In the genomic region with DNA sequence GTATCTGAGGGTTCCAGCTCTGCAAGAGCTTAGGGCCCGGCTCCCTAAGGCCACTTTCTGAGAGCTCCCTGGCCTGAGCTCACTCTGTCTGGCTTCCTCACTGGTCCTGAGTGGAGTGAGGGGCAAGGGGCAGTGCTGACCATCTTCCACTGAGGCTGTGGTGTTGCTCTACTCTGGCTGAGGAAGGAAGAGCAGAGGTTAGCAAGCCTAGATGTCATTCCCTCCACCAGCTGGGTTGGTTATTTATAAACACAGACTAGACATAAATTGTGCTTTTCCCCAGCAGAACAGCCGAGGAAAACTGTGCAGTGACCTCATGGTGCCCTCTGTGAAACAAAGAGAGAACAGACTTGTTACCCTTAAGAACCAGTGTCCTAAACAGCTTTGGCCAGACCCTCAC, we compare ENCODE assay signal across 15 mouse cellular contexts.
A peak's percentile ranks its signal among the peaks of the same experiment; 100 is the strongest.
DNase-seq lines count a peak whose midpoint lies in the region; ATAC-seq and TF ChIP-seq lines count a peak whose summit lies in the region.
"Had no signal": no experiment of that assay in that cellular context is flagged by ENCODE, and none has a peak within 500 bp of the region (broad histone marks: within the 10 kb centered on the region; RNA-seq: fewer than 3 reads in every experiment).

No protein-coding gene starts in this region.

- no peak for ATAC-seq in heart, embryonic 15.5 days (replicated peaks; ENCODE audit: insufficient number of reproducible peaks, insufficient read depth, low FRiP score, low read depth)
- no peak for ATAC-seq in lung, embryonic 15.5 days (ENCODE audit: borderline replicate concordance, extremely low read depth, low FRiP score, low TSS enrichment)
- ATAC-seq in embryonic facial prominence, embryonic 14.5 days (ENCODE audit: low read depth), result no peak
- no peak for ATAC-seq in limb, embryonic 15.5 days (ENCODE audit: insufficient number of reproducible peaks, low FRiP score, low TSS enrichment, low read depth)
- ATAC-seq: CD4-positive, CD25-positive, alpha-beta regulatory T cell, adult 4 months; Patski had no signal

- WGBS in heart, embryonic 15.5 days, result 34% methylated on average over 2 of the region's 2 CpGs
- 53% methylated on average over 2 of the region's 2 CpGs for WGBS in lung, embryonic 15.5 days
- 36% methylated on average over 2 of the region's 2 CpGs for WGBS in lung, adult 2 months
- 53% methylated on average over 2 of the region's 2 CpGs for WGBS in embryonic facial prominence, embryonic 14.5 days
- WGBS in limb, embryonic 15.5 days, result 58% methylated on average over 2 of the region's 2 CpGs

- TF ChIP-seq POLR2A in lung, adult 2 months (IDR thresholded peaks at IDR 0.05; ENCODE audit: borderline replicate concordance, extremely low read depth, low read depth, low read length), result no peak

- TF ChIP-seq CTCF in lung, adult 2 months (IDR thresholded peaks at IDR 0.05; ENCODE audit: insufficient read depth, low read length), result no peak

- H3K4me3 ChIP-seq in heart, embryonic 15.5 days, result no peak overlapping the region
- H3K4me3 ChIP-seq in lung, embryonic 15.5 days, result no peak overlapping the region
- H3K4me3 ChIP-seq in lung, adult 2 months (replicated peaks; ENCODE audit: extremely low read depth, low read depth, low read length), result no peak overlapping the region
- H3K4me3 ChIP-seq in embryonic facial prominence, embryonic 14.5 days (ENCODE audit: low read depth, low read length), result no peak overlapping the region
- H3K4me3 ChIP-seq in limb, embryonic 15.5 days, result no peak overlapping the region
- H3K4me3 ChIP-seq: embryonic facial prominence, embryonic 12.5 days had no signal

- no peak overlapping the region for H3K4me2 ChIP-seq in heart, embryonic 15.5 days
- no peak overlapping the region for H3K4me2 ChIP-seq in lung, embryonic 15.5 days
- no peak overlapping the region for H3K4me2 ChIP-seq in embryonic facial prominence, embryonic 14.5 days (ENCODE audit: low read depth, low read length)
- no peak overlapping the region for H3K4me2 ChIP-seq in limb, embryonic 15.5 days
- H3K4me2 ChIP-seq: embryonic facial prominence, embryonic 12.5 days had no signal

- DNase-seq in heart, postnatal 25 days (ENCODE audit: low spot score), result no peak
- no peak for DNase-seq in lung, adult 2 months
- no peak for DNase-seq in embryonic facial prominence, embryonic 14.5 days (ENCODE audit: low spot score)
- DNase-seq in urinary bladder, adult 18-20 months (ENCODE audit: low spot score in 2 of 2), result no peak
- DNase-seq in right cerebral cortex, postnatal 4 days, result no peak
- DNase-seq: adrenal gland, postnatal 10 days; cerebellum, adult 2 months; forebrain, postnatal 0 days; thymus, postnatal 36 days had no signal

- H3K9ac ChIP-seq in heart, embryonic 15.5 days, result no peak overlapping the region
- no peak overlapping the region for H3K9ac ChIP-seq in lung, embryonic 15.5 days
- no peak overlapping the region for H3K9ac ChIP-seq in embryonic facial prominence, embryonic 14.5 days (ENCODE audit: low read depth, low read length)
- H3K9ac ChIP-seq in limb, embryonic 15.5 days, result no peak overlapping the region
- H3K9ac ChIP-seq: embryonic facial prominence, embryonic 12.5 days; forebrain, postnatal 0 days had no signal

- intact Hi-C loops in heart, postnatal 25 days (cut with DNase I), result no loop called here

- no peaks in the 10 kb centered on the region for H3K9me3 ChIP-seq in heart, embryonic 15.5 days (replicated peaks)
- H3K9me3 ChIP-seq in lung, embryonic 15.5 days, result no peaks in the 10 kb centered on the region
- H3K9me3 ChIP-seq in embryonic facial prominence, embryonic 14.5 days (ENCODE audit: control insufficient read depth, low read length), result no peaks in the 10 kb centered on the region
- no peaks in the 10 kb centered on the region for H3K9me3 ChIP-seq in limb, embryonic 15.5 days
- H3K9me3 ChIP-seq: embryonic facial prominence, embryonic 12.5 days had no signal

- H3K4me1 ChIP-seq in heart, embryonic 15.5 days (replicated peaks), result peaks cover 41% of the 10 kb centered on the region
- H3K4me1 ChIP-seq in lung, embryonic 15.5 days, result peaks cover 32% of the 10 kb centered on the region
- H3K4me1 ChIP-seq in lung, adult 2 months (ENCODE audit: control insufficient read depth, insufficient read depth, low read length), result peaks cover 18% of the 10 kb centered on the region
- H3K4me1 ChIP-seq in embryonic facial prominence, embryonic 14.5 days (ENCODE audit: control insufficient read depth, insufficient read depth, low read length), result peaks cover 13% of the 10 kb centered on the region
- H3K4me1 ChIP-seq in limb, embryonic 15.5 days, result peaks cover 49% of the 10 kb centered on the region

- no peaks in the 10 kb centered on the region for H3K36me3 ChIP-seq in heart, embryonic 15.5 days
- H3K36me3 ChIP-seq in lung, embryonic 15.5 days, result no peaks in the 10 kb centered on the region
- H3K36me3 ChIP-seq in embryonic facial prominence, embryonic 14.5 days (ENCODE audit: control insufficient read depth, insufficient read depth, low read length), result no peaks in the 10 kb centered on the region
- H3K36me3 ChIP-seq in limb, embryonic 15.5 days, result no peaks in the 10 kb centered on the region
- H3K36me3 ChIP-seq: embryonic facial prominence, embryonic 12.5 days had no signal

- no peaks in the 10 kb centered on the region for H3K27me3 ChIP-seq in heart, embryonic 15.5 days
- no peaks in the 10 kb centered on the region for H3K27me3 ChIP-seq in lung, embryonic 15.5 days
- H3K27me3 ChIP-seq in embryonic facial prominence, embryonic 14.5 days (replicated peaks; ENCODE audit: control insufficient read depth, insufficient read depth, low read length), result no peaks in the 10 kb centered on the region
- no peaks in the 10 kb centered on the region for H3K27me3 ChIP-seq in limb, embryonic 15.5 days
- H3K27me3 ChIP-seq: embryonic facial prominence, embryonic 12.5 days; Patski had no signal

- H3K27ac ChIP-seq in heart, embryonic 15.5 days, result peak overlapping the region; percentile 80
- H3K27ac ChIP-seq in lung, embryonic 15.5 days, result peak overlapping the region; percentile 92
- H3K27ac ChIP-seq in embryonic facial prominence, embryonic 14.5 days (replicated peaks; ENCODE audit: low read depth, low read length), result 0 out of 2 replicates have a peak overlapping the region, but pooled peaks have one; percentile 33
- peak overlapping the region; percentile 81 for H3K27ac ChIP-seq in limb, embryonic 15.5 days

Comparison
In these comparisons a context has a peak if more than half of its experiments do, and no peak if none do; other contexts are left out.
1. H3K27ac ChIP-seq: peak in every context shown above with its lines; median percentile 92 in lung, embryonic 15.5 days; 81 in limb, embryonic 15.5 days; 80 in heart, embryonic 15.5 days; 33 in embryonic facial prominence, embryonic 14.5 days.